Mouse (Mus musculus): ENCODE measurements around the gene Gm17545.

Gene Gm17545

DNA sequence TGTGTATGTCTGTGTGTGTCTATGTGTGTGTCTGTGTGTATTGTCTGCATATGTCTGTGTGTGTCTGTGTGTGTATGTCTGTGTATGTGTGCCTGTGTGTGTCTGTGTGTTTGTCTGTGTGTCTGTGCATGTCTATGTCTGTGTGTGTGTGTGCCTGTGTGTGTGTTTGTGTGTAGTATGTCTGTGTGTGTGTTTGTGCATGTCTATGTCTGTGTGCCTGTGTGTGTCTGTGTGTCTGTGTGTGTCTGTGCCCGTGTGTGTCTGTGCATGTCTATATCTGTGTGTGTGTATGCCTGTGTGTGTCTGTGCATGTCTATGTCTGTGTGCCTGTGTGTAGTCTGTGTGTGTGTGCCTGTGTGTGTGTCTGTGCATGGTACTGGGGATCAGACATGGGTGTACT, 9.0 kb upstream of the Gm17545 start:
- no peak for DNase-seq (ENCODE audit: low spot score)

DNA sequence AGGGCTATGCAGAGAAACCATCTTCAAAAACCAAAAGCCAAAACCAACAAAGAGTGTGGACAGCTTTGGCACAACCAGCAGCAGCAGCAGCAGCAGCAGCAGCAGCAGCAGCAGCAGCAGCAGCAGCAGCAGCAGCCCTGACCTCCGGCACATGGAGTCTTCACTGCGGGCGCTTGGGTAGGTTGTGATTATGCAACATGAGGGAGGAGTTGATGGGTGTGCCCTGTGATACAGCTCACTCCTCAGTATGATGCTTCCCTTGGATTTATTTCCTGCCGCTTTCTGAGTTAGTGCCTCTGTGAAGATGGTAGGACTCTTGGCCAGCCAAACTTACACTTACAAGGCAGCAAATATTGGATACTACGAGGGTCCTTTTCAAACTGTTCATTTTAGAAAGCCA, 6.9 kb upstream of the Gm17545 start:
- DNase-seq (ENCODE audit: low spot score), result no peak

DNA sequence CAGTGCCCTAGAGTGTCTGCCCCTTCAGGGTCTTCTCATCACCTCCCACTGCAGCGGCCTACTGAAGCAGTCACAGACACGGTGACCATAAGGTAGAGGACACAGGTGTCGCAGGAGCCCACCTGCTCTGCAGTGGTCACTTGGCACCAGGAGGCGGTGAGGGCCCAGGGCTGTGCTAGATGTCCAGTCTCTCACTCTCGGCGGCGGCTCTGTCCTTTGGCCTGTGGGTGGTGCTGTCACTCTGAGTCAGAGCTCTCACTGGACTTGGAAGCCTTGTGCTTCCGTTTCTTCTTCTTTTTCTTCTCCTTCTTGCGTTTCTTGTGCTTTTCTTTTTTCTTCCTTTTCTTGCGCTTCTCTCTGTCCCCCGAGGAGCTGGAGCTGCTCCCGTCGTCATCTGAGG, 5.7 kb upstream of the Gm17545 start:
- no peak for DNase-seq (ENCODE audit: low spot score)

- DNase-seq (ENCODE audit: low spot score), result no peak
These were observed 4.9 kb upstream of the Gm17545 start for GRCm38 (mm10) chr9:22449209-22449608.

DNA sequence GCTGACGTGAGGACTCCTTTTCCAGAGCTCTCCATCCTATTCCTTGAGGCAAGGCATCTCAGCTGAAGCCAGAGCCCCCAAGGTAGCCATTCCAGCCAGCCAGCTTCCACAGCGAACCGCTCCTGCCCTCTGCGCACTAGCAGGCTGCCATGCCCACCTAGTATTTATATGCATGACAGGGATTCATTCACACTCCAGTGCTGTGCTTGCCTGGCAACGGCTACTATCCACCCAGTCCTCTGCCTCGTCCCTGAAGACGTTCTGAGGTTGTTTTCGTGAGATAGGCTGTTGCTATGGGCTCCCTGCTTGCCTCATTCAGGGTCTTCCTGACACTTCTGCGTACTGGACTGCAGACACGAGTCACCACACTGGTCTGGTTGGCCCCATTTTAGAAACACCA, 1.4 kb upstream of the Gm17545 start:
- DNase-seq (ENCODE audit: low spot score), result no peak

DNA sequence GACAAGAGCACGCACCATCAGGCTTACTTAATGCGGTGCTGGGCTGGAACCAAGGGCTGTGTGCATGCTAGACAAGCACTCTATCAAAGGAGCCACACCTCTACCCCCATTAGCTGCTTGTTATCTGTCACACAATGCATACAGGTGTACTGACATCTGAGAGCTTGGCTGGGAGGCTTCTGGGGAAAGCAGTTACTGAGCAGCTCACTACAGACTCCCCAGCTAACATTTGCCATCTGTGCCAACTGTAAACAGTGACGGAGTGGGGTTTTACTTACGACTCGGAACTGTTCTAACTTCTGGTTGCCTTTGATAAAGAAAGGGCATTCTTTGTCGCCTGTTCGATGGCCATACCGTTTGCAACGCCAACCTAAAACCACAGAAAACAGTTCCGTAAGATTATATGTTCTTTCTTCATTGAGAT, 577 bp upstream of the Gm17545 start:
- no peak for DNase-seq (ENCODE audit: low spot score)

DNA sequence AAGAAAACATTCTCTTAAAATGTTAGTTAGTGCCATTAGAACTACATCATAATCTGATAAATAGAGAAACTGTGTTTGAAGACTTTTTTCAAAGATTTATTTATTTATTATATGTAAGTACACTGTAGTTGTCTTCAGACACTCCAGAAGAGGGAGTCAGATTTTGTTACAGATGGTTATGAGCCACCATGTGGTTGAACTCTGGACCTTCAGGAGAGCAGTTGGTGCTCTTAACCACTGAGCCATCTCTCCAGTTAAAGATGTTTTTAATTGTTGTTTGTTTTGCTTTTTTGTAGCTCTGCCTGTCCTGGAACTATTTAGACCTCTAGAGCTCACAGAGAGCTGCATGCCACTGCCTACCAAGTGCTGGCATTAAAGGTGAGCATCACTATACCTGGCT, 951 bp downstream of the Gm17545 start:
- DNase-seq (ENCODE audit: low spot score), result no peak

- DNase-seq (ENCODE audit: low spot score), result no peak
These were observed 3.2 kb downstream of the Gm17545 start for GRCm38 (mm10) chr9:22457142-22457835.

DNA sequence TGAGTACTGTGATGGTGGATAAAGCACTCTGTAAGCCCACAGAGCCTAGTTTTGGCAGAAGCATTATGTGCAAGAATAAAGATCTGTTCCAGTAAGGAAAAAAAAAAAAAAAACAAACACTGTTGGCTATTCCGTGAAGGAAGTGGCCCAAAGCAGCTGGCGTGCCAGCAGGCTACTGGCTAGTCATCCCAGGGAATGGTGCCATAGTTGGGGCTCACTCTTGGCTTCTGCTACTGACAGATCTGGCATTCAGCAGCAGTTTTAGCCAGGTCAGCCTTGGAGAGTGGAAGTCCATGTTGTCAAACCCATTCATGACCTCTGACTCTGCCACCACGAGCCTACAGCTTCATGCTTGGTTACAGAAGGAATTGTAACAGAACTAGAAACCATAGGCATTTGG, 7.9 kb downstream of the Gm17545 start:
- DNase-seq (ENCODE audit: low spot score), result no peak

DNA sequence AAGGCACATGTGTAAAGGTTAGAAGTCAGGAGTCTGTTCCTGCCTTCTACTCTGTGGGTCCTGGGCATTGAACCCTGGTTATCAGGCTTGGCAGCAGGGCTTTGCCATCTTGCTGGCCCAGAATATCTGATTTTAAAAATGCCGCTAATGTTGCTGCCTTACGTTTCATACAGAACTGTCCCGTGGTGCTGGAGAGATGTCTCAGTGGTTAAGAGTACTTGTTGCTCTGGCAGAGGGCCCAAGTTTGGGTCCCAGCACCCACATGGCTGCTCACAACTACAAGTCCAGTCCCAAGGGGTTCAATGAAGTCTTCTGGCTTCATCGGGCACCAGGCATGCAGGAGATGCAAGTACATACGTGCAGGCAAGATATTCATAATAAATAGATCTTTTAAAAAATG, 12.1 kb downstream of the Gm17545 start:
- no peak for DNase-seq (ENCODE audit: low spot score)

GRCm38 (mm10) chr9:22467371-22468169, 13.5 kb downstream of the Gm17545 start:
- no peak for DNase-seq (ENCODE audit: low spot score)

DNA sequence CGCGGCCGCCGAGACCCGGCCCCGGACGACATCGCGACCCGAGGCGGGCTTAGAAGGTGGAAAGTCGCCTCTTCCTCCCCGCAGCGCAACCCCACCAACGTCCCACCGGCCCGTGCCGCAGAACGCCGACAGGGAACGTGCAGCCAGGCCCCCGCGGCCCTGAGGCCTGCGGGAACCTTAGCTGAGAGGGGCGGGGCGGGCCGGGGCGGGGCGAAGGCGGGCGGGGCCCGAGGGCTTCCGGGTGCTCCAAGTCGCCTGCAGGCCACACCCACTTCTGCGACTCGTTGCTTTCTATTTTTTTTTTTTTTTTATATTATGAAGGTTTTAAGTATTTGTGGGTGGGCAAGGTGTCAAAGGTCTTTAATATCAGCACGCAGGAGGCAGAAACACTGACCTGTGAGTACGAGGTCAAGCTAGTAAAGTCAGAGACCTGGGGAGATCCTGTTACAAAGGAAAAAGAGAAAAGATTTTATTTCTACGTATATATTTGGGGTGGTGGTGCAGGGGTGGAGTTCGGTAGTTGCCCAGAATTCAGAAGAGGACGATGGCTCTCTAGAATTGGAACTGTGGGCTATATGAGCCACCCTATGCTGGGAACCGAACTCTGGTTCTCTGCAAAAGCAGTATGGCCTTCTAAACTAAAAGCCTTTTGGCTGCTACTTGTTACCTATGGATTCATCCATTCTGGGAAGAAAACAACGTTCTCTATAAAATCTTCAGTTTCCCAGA, 14.2 kb downstream of the Gm17545 start:
- no peak for DNase-seq (ENCODE audit: low spot score)

GRCm38 (mm10) chr9:22468899-22469259, 14.8 kb downstream of the Gm17545 start:
- DNase-seq (ENCODE audit: low spot score), result no peak

GRCm38 (mm10) chr9:22469643-22470042, 15.6 kb downstream of the Gm17545 start, which contains the start of gene Rp9:
TSS of gene Rp9 (minus strand) at chr9:22469743.
- no peak for DNase-seq (ENCODE audit: low spot score)

GRCm38 (mm10) chr9:22475424-22475868, 21.4 kb downstream of the Gm17545 start, which contains the start of gene Bbs9:
TSS of gene Bbs9 (plus strand) at chr9:22475715.
- peak; percentile 61 for DNase-seq (ENCODE audit: low spot score)

GRCm38 (mm10) chr9:22476265-22476664, 22.2 kb downstream of the Gm17545 start:
- DNase-seq (ENCODE audit: low spot score), result no peak

DNA sequence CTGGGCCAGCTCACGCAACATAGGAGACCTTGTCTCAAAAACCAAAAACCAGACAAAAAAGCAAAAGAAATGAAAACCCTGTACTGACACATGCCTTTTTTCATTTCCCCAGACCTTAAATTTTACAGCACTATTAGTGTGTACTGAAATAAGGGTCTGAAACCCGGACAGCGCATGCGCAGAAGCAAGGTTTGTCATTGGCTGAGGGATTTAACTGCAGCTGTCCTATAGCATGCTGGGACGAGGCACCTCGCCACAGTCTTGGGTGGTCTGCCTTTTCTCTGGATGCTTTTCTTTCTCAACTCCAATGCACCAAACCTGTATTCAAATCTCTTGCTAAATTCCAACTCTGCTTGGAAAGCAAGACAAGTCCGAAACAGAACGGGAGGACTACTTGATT, 24.9 kb downstream of the Gm17545 start:
- DNase-seq (ENCODE audit: low spot score), result no peak

DNA sequence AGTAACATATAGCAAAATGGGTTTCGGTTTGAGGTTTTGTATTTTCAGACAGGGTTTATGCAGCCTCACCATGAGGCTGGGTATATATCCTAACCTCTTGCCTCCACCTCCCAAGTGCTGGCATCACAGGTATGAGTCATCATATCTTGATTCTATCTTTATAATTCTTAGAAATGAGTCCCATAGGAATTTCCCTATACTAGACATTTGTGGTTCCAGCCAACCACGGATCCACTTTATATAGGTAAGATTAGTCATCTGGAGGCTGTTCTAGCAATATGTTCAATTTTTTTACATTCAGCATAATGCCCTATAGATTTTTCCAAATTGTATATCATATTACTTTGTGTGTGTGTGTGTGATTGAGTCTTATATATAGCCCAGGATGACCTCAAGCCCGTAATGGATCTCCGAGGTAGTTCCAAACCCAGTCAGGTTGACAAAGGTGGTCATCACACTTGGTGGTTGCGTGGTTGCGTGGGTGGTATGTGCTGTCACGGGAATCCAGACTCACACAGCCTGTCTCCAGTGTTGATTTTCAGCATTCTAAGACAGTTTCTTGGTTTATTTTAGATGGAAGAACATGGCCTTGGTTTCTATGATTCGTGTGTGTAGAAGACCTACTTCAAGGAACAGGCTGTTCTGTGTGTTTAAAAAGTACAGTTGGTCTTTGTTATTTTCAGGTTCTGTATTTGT, 29.9 kb downstream of the Gm17545 start:
- no peak for DNase-seq (ENCODE audit: low spot score)

DNA sequence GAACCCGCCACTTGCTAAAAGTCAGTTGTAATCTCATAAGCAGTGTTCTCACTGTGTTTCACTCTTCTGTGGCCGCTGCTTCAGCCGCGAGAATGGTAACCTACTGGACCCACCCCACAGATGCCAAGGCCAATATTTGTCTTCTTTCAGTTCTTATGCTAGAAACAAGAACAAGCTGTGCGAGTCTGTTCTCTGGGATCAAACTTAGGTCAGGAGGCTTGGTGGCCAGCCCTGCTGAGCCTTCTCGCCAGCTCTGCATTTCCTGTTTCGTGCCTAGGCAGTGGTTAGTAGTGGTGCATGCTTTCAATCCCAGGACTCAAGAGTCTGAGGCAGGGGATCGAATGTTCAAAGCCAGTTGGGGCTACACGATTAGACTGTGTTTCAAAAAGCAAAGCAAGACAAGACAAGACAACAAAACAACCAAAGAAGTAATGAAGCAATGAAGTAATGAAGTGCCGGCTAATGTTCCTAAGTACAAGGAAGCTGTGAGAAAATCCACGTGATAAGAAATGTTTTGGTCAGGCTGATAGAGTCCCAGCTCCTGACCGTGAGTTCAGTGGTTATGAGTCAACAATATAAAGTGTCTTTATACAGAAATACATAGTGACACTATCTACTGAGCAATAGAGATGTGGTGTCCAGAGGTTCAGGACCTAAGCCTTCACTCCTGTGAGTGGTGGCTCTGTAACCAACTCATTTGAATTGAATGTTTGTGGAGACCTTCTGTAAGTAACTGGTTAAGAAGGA, 30.6 kb downstream of the Gm17545 start:
- DNase-seq (ENCODE audit: low spot score), result no peak

DNA sequence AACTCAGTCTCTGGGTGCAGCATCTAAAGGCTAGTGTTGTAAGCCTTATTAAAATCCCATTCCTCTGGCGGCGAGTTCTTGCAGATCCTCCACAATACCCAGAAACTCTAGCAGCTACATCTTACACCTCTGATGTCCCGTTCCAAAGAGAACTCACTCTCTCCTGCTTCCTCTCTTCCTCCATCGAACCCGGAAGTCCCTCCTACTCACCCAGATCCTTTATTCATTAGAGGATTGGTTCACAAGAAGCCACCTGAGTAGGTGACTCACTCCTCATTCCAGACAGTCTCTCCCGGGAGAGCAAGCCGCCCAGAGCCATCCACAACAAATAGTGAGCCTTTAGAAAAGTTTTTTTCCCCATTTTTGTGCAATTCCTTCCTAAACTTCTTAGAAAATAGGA, 32.1 kb downstream of the Gm17545 start:
- no peak for DNase-seq (ENCODE audit: low spot score)

- no peak for DNase-seq (ENCODE audit: low spot score)
These were observed 34.9 kb downstream of the Gm17545 start for GRCm38 (mm10) chr9:22488963-22489362.

Data from urinary bladder, postnatal 10 days (tissue).